Mouse (Mus musculus) forebrain, postnatal 0 days (tissue): ENCODE measurements around the gene Htatsf1. TPM values are rescaled to one million over a fixed set of nuclear protein-coding genes. Genes with fewer than 3 reads are reported as not detected.
A peak's percentile ranks its signal among the peaks of the same experiment; 100 is the strongest.

Experiments used
- ATAC-seq: fragments of 200-750 bp; cut with Nextera tagmentation; 2 replicates; pipeline ENCODE4 v1.8.0; 2017; ENCODE audit warnings: mild to moderate bottlenecking, moderate library complexity
- DNase-seq: peaks from one replicate; pipeline ENCODE4 v3.0.0-alpha.2; 2015
- H3K27ac ChIP-seq: fragments of 300-500 bp; sonication (generic); 2 replicates; pipeline ENCODE4 v1.5.1; 2014; ENCODE audit warnings: low read depth, mild to moderate bottlenecking, antibody characterized with exemption, low read length, moderate library complexity, mixed read lengths
- H3K27me3 ChIP-seq: fragments of 300-500 bp; sonication (generic); 2 replicates; pipeline ENCODE4 v1.6.1; 2014; ENCODE audit warnings: mild to moderate bottlenecking, low read length, mixed read lengths; ENCODE audit not compliant: insufficient read depth
- H3K36me3 ChIP-seq: fragments of 300-500 bp; sonication (generic); 2 replicates; pipeline ENCODE4 v1.6.1; 2014; ENCODE audit warnings: mild to moderate bottlenecking, moderate library complexity; ENCODE audit not compliant: insufficient read depth
- H3K4me1 ChIP-seq: fragments of 300-500 bp; sonication (generic); 2 replicates; pipeline ENCODE4 v1.6.1; 2014; ENCODE audit warnings: antibody characterized with exemption; ENCODE audit not compliant: insufficient read depth
- H3K4me2 ChIP-seq: fragments of 300-500 bp; sonication (generic); 2 replicates; pipeline ENCODE4 v1.6.1; 2014; ENCODE audit warnings: low read depth, mild to moderate bottlenecking, moderate library complexity
- H3K4me3 ChIP-seq: fragments of 300-500 bp; sonication (generic); 2 replicates; pipeline ENCODE4 v1.5.1; 2014; ENCODE audit warnings: low read depth, low read length, mixed read lengths
- H3K9ac ChIP-seq: fragments of 300-500 bp; sonication (generic); 2 replicates; pipeline ENCODE4 v1.6.1; 2014; ENCODE audit warnings: mild to moderate bottlenecking
- H3K9me3 ChIP-seq: fragments of 300-500 bp; sonication (generic); 2 replicates; pipeline ENCODE4 v1.6.1; 2016; ENCODE audit warnings: low read length
- CTCF ChIP-seq: sonication (generic); IDR thresholded peaks from 2 replicates; pipeline ENCODE4 v1.5.1; 2016; ENCODE audit warnings: antibody characterized with exemption, control low read depth, low read depth
- WGBS: fragments of 180-500 bp; shearing (Covaris S2); extraction: QIAGEN DNeasy Blood & Tissue Kit; methylation state at CpG from one replicate; pipeline ENCODE4 v1.1.7; 2014; 5-methylcytosine and 5-hydroxymethylcytosine counted together
- polyA plus RNA-seq: library from polyadenylated mRNA; unstranded; fragments of >200 nt; fragmentation: Nextera tagmentation; extraction: Ambion mirVana; gene quantifications from 2 replicates; pipeline ENCODE4 v1.2.1, GENCODE M21; 2015
- total RNA-seq: library from RNA; depleted of rRNA; stranded (reverse); fragments of >200 nt; gene quantifications from 2 replicates; pipeline ENCODE4 v1.2.3, GENCODE M21; 2014; rRNA removed

The Htatsf1 gene
- total and polyA plus RNA-seq, 2 experiments from 2014 or later: 69.3 to 109 TPM

DNA sequence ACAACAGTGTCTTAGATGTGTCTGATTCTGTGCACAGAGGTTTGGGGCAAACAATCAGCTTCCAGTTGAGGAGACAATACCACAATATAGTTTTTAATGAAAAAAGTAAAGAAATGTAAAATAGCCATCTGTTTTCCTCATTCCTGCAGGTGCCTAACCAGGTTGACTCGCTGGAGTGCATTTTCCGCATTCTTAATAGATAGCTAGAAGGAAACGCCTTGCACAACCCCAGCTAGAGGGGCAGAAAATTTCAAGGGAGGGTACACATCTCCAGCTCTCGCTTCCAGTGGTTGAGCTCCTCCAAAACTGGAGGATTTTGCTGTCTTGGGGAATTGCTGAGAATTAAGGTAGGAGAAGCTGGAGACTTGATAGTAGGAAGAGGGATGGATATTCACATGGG, 34.4 kb downstream of the Htatsf1 start, which contains the start of gene Vgll1:
Vgll1 (plus strand) TSS at position 301 of the 400 bp plus-strand sequence.
- Histone ChIP-seq H3K27me3 (no peaks in the 10 kb centered on the region), H3K4me1 (no peaks in the 10 kb centered on the region), H3K4me2 (no peak within 1 kb of the TSS), H3K9me3 (no peaks in the 10 kb centered on the region), H3K36me3 (no peaks in the 10 kb centered on the region), H3K9ac (no peak within 1 kb of the TSS), H3K4me3 (no peak within 1 kb of the TSS), H3K27ac (no peak within 1 kb of the TSS)
- ATAC-seq: no peak
- no peak for TF ChIP-seq CTCF
- WGBS: 79% methylated on average over 4 of the region's 4 CpGs
- DNase-seq: no peak

DNA sequence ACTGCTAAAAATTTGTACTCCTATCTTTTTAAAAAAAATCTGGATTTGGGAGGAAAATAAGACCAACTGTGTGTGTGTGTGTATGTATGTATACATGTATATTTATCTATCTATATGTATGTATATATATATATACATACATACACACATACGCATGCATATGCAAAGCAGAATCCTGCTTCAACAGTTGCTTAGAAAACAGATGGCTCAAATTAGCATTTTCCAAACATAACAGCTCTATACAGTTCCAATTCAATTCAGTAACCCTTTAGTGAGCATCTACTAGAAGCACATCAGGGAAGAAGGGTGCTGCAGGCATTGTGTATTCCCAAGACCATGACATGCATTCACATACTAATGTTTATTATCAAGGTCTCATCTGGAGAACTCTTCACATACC, 50.0 kb downstream of the Htatsf1 start:
- 62% methylated on average over 1 of the region's 1 CpGs for WGBS

DNA sequence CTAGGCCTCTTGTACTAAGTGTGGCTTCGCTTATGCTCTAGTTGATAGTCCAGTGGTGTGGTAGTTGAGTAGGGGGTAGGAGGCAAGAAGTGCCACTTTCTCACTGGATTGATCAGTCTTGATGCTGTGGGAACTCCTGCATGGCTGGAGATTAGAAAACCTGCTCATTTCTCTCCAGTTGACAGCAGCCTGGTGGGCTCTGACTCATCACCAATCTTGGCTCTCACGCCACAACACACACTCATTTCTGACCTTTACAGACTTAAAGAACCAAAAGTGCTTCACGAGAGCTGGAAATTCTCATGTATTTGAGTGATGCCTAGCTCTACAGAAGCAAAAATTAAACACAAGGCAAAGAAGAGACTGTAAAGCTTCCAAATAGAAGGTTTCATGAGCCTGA, 53.6 kb downstream of the Htatsf1 start:
- no peak for ATAC-seq

More for the DNA sequence above, 50.0 kb downstream of the Htatsf1 start:
- Histone ChIP-seq H3K36me3 (no peaks in the 10 kb centered on the region), H3K4me1 (no peaks in the 10 kb centered on the region), H3K9me3 (no peaks in the 10 kb centered on the region), H3K4me2 (no peak overlapping the region), H3K27me3 (no peaks in the 10 kb centered on the region), H3K4me3 (no peak overlapping the region), H3K27ac (no peak overlapping the region), H3K9ac (no peak overlapping the region)
- no peak for TF ChIP-seq CTCF
- DNase-seq: no peak
- ATAC-seq: peak; percentile 82

More for the DNA sequence above, 53.6 kb downstream of the Htatsf1 start:
- Histone ChIP-seq H3K4me3 (no peak overlapping the region), H3K27ac (no peak overlapping the region), H3K27me3 (no peaks in the 10 kb centered on the region), H3K9me3 (no peaks in the 10 kb centered on the region), H3K36me3 (no peaks in the 10 kb centered on the region), H3K9ac (no peak overlapping the region), H3K4me2 (no peak overlapping the region), H3K4me1 (no peaks in the 10 kb centered on the region)
- DNase-seq: no peak
- no peak for TF ChIP-seq CTCF
- WGBS: 82% methylated on average over 3 of the region's 3 CpGs

Other genes starting within 250 kb of the Htatsf1 start
- gene Map7d3, start 231.3 kb upstream of the Htatsf1 start, total RNA-seq: 0.05 and 0.54 TPM in 2 replicates
- gene Map7d3, start 231.3 kb upstream of the Htatsf1 start, polyA plus RNA-seq: 0.45 and 0.49 TPM in 2 replicates
- gene Adgrg4, start 183.4 kb upstream of the Htatsf1 start, total RNA-seq: not detected in 2 replicates
- gene Adgrg4, start 183.4 kb upstream of the Htatsf1 start, polyA plus RNA-seq: not detected in 2 replicates
- 0.85 and 0.90 TPM in 2 replicates for gene Brs3, start 10.5 kb upstream of the Htatsf1 start, total RNA-seq
- 0.80 and 1.1 TPM in 2 replicates for gene Brs3, start 10.5 kb upstream of the Htatsf1 start, polyA plus RNA-seq
- not detected in 2 replicates for gene Vgll1, start 34.5 kb downstream of the Htatsf1 start, total RNA-seq
- gene Vgll1, start 34.5 kb downstream of the Htatsf1 start, polyA plus RNA-seq: not detected in 2 replicates
- not detected in 2 replicates for gene Cd40lg, start 158.6 kb downstream of the Htatsf1 start, total RNA-seq
- not detected in 2 replicates for gene Cd40lg, start 158.6 kb downstream of the Htatsf1 start, polyA plus RNA-seq